Mouse (Mus musculus): ENCODE measurements around the gene Vwce. TPM values are rescaled to one million over a fixed set of nuclear protein-coding genes. Genes with fewer than 3 reads are reported as not detected.

Gene Vwce
- total RNA-seq (2021): 1 to 10 TPM in 1 of 2 experiments, under 1 TPM in 1; 0.81 to 1.2 TPM

DNA sequence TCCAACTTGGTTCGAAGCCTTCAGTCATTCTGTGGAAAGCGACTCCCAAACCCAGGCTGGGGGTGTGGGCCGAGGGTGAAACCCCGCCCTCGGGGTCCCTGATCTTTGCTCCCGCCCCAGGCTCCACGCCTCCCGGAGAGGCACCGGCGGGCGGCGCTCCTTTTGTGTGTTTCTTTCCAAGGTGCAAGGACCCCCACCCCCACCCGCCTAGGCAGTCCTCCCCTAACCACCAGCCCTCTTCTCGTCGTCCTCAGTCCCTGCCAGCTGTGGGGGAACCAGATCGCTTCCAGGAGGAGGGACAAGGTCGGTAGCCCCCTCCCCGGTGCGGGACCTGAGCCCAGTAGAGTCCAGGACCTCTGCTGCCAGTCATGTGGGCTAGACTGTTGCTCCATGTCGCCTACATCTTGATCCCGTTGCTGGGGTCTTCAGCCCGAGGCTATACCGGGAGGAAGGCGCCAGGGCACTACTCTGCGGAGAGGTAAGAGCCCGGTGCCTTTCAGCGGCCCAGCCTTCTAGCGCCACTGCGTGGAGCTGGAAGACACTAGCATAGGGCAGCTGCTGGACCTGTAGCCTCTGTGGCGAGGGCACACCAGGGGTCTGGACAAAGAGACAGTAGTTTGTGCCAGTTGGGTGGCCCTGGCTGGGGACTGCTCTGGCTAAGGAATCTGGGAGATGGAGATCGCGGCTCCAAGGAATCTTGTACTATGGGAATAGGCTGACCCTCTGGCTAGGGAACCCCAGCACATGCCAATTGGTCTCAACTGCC lies at the start of gene Vwce:
TSS of gene Vwce (plus strand) at position 108 of the 766 bp plus-strand sequence.
- intact Hi-C loops (cut with DNase I): no loop called here
- peak; percentile 16 to 61 for DNase-seq (ENCODE audit: extremely low spot score in 1 of 2, low spot score in 2 of 2)

DNA sequence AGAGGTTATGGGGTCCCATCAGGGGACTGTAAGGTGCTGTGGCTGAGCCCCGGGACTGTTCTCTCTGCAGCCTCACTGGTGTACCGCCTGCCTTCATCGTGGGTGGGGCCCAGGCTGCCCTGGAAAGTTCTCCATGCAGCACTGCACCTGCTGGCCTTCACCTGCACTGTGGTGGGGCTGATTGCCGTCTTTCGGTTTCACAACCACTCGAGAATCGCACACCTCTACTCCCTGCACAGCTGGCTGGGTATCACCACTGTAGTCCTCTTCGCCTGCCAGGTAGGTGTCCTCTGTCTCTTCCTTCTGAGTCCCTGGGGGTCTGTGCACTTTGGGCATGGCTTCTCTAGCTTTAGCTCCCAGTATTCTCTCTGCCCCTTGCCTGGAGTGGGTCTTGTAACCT lies 48.9 kb upstream of the Vwce start:
- no peak for DNase-seq (ENCODE audit: extremely low spot score in 1 of 2, low spot score in 2 of 2)
- intact Hi-C loops (cut with DNase I): no loop called here

DNA sequence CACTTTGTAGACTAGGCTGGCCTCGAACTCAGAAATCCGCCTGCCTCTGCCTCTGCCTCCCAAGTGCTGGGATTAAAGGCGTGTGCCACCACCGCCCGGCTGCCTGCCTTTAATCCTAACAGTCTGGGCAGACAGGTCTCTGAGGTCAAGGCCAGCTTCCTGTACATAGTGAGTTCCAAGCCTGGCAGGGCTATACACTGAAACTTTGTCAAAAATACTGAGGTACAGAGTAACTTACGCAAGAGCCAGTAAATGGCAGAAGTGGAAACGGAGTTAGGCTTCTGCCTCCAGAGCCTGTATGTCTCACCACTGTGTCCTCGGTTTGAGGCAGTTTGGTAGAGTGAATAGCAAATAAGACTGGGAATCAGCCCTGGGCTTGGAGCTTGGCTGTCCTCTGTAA lies 46.8 kb upstream of the Vwce start:
- intact Hi-C loops (cut with DNase I): no loop called here
- no peak for DNase-seq (ENCODE audit: extremely low spot score in 1 of 2, low spot score in 2 of 2)

DNA sequence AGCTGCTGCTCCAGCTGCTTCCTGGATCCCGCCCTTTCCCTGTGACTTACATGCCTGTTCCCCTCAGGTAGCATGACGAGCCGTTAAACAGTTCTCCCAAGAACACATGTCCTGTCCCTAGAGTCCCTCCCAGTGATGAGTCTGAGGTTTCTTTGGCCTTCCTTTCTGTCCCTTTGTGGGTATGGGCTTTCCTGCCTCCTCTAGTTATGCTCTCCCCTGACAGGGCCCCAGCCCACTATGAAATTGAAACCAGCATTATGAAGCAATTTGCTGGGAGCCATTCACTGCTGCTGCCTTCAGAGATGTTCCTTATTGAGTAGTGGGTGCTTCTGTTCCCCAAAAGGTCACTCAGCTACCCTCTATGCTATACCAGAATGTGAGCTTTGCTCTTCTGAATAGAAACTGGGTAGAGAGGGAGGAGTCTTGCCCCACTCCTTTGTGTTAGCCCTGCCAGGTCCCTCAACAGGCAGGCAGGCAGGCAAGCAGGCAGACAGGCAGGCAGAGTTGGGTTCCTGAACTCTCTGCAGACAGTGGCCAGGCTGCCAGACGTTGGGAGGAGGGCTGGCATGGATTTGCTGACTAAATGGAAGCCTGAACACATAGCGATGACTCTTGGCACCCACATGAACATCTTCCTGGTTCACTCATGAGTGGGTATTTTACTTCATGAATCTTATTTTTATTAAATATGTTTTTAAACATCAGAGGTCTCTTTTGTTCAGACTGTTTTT lies 44.7 kb upstream of the Vwce start:
- intact Hi-C loops (cut with DNase I): no loop called here
- no peak for DNase-seq (ENCODE audit: extremely low spot score in 1 of 2, low spot score in 2 of 2)

DNA sequence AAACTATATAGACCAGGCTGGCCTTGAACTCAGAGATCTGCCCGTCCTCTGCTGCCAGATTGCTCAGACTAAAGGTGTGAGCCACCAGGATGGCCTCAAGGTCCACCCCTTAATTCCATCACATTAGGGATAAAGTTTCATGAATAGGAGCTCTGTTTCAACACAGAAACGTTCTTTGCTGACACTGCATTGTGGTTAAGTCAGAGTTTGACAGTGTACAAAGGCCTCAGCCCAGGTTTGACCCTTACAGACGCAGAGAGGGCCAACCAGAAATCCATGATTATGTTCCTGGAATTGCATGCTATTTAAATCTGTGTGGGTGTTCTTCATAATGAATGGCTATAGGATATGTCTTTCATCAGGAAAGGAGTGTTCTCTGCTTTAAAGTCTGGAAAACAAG lies 43.7 kb upstream of the Vwce start:
- no peak for DNase-seq (ENCODE audit: extremely low spot score in 1 of 2, low spot score in 2 of 2)
- intact Hi-C loops (cut with DNase I): no loop called here

DNA sequence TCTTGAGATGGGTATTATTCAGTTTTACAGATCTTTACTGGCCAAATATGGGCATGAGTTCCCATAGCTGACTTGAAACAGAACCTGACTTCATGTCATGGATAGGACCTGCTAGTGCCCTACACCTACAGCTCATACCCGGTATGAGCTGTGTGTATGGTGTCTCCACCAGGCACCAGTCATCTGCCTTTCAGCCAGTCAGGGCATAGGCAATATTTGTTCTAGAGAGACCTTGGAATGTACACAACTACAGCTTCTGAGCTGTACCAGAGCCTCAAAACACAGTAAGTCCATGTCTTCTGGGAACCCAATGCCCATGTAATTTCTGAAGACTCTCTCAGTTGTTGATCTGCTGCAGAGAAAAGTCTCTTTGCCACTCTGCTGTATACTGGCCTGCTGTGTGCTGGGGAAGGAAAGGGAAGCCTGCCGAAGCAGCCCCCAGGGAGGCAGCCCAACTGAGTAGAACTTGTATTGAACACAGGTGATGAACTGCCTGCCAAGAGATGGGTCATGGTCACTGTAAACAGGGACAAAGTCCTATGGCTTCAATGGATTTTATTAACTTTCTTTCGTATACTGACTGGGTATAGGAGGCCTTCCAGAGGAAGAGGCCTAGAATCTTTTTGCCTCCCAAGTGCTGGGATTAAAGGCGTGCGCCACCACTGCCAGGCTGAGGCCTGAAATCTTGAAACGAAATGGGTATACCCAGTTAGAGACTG lies 42.2 kb upstream of the Vwce start:
- DNase-seq (ENCODE audit: extremely low spot score in 1 of 2, low spot score in 2 of 2): no peak
- intact Hi-C loops (cut with DNase I): no loop called here

DNA sequence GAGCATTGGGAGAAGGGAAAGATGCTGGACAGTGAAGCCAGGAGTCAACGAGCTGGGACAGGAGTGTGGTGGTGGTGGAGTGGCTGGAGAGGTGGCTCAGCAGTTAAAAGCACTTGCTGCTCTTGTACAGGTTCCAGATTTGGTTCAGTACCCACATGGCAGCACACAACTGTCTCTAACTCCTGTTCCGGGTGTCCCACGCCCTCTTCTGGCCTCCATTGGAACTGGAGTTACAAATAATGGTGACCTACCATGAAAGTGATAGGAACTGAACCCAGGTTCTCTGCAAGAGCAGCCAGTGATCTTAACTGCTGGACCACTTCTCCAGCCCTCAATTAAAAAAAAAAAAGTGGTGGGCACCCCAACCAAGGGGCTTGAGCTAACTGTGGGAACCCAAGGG lies 35.8 kb upstream of the Vwce start:
- no peak for DNase-seq (ENCODE audit: extremely low spot score in 1 of 2, low spot score in 2 of 2)
- intact Hi-C loops (cut with DNase I): no loop called here

DNA sequence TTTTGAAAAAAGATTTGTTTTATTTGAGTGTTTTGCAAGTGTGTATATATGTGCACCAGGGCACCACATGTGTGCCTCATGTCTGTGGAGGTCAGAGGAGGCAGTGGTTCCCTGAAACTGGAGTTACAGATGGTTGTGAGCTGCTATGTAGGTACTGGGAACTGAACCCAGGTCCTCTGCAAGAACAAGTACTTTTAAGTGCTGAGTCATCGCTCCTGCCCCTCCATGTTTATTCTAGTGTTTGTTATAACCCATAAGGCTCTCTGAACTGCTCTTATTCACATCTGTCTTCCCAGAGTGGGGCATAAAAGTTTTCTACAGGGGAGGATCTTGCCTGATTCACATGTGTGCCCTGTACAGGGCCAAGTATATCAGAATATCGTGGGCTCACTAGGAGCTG lies 34.4 kb upstream of the Vwce start:
- DNase-seq (ENCODE audit: extremely low spot score in 1 of 2, low spot score in 2 of 2): no peak
- intact Hi-C loops (cut with DNase I): no loop called here

DNA sequence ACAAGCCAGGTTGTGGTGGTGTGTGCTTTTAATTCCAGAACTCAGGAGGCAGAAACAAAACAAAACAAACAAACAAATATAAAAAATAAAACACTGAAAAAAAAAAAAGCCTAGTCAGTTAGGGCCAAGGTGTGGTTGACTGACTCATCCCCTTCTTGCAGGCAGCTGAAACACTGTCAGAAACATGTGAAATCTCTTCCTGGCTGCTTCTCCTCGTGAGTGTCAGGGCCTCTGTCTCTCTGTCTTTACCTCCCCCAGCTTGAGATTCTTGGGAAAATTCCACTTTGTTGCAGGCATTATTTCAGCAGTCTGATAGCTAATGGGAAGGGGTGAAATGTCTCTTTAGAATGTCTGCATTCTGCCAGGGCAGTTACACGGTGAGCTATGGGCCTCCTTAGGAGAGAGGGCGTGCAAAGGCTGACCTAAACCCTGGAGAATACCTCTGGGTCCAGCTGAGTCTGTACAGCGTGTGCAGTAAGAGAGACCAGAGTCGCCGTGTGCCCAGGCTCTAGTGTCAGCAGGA lies 31.7 kb upstream of the Vwce start:
- intact Hi-C loops (cut with DNase I): no loop called here
- no peak for DNase-seq (ENCODE audit: extremely low spot score in 1 of 2, low spot score in 2 of 2)

DNA sequence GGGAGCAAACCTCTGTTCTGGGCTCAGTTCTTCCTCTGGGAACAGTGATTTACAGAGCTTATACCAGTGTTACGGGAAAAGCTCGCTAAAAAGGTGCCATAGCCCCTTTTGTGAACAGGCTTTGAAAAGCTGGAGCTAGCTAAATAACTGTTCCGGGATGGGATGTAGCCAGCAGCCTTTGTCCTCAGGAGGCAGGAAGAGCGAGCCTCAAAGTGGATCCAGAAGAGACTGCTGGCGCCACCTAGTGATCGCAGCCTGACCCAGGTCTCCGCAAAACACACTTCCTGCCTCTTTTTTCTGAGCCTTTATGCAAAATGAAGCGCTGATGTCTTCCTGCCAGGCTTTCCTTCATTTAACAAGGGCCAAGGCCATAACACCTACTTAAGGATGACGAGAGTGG lies 31.2 kb upstream of the Vwce start:
- peak; percentile 85 to 93 for DNase-seq (ENCODE audit: extremely low spot score in 1 of 2, low spot score in 2 of 2)
- intact Hi-C loops (cut with DNase I): no loop called here

DNA sequence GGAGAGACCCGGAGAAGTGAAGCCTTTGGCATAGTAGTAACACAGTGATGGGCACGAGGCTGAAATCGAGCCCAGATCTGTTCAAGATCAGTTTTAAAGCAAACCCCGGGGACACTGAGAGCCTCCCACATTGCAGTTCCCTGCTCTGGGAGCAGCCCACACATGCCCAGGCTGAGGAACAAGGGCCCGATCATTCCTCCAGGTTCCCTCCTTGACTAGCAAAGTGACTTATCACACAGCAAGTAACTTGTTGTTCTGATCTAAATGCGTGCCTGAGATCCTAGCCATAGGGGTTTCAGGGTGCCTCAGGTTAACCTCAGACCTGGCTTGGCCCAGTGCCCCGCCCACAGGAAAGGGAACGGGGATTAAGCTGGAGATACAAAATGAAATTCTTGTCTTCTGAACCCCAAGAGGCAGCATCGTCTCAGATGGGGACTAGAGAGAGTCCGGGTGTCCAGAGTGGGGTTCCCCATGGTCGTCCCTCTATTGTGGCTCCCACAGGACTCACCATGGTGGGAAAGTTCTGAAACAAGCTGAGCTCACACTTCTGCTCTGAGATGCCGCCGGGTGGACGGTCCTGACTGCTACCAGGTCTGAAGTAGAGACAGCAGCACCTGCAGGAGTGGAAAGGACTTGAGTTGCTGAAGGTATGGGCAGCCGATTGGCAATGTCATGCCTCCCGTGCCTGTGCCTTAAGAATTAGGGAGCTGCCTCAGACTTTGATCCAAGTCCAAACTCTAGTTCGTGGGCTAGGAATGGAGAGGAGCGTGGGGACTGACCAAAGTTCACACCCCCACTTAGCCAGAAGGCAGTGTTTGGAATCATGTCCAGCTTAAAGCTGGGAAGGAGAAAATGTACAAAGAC lies 30.1 kb upstream of the Vwce start:
- intact Hi-C loops (cut with DNase I): no loop called here
- peak in 1 of 2 experiments; percentile 33 for DNase-seq (ENCODE audit: extremely low spot score in 1 of 2, low spot score in 2 of 2)

DNA sequence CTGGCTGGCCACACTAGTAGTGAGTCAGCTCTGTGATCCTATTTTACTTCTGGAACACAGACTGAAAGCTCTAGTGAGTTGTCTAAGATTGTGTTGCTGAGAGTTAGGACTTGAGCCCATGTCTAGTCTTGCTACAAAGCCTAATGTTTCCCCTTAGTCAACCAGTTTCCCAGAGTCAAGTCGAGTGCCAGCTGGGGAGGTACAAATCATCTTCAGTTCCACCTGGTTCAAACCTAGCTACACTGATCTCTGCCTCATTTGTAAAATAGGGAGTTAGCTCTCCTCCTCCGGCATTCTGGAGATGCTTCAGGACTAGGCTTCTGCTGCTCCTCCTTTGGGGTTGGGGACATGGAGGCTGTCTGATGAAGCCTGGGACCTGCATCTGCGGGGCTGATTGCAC lies 29.5 kb upstream of the Vwce start:
- DNase-seq (ENCODE audit: extremely low spot score in 1 of 2, low spot score in 2 of 2): no peak
- intact Hi-C loops (cut with DNase I): no loop called here

DNA sequence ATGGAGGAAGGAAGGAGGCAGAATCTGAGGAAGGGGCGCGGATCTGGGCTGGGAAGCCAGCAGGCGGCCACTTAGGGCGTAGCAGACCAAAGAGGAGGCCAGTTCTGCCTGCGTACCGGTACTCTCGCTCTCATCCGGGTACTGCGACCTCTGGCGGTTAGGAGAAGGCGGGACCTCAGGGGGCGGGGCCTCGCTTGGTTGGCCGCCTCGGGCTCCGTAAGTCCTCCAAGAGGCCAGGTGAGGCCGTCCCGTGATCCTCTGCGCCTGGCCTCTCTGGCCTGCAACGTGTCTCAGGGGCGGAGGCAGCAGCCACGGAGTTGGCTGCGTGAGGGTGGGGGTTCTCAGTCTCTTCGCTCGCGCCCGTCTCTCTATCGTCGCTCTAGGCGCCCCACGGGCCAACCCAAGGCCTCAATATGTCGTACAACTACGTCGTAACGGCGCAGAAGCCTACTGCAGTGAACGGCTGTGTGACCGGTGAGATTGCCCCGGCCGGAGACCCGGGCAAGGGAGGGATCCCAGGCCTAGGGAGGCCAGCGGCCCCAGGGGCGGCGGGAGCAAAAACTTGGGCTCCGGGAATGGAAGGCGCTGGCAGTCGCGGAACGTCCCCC lies 28.6 kb upstream of the Vwce start, which contains the start of the genes Ddb1 and Tkfc:
TSS of gene Ddb1 (plus strand) at position 35 of the 608 bp plus-strand sequence.
TSS of gene Tkfc (minus strand) at position 362 of the 608 bp plus-strand sequence.
- intact Hi-C loops (cut with DNase I): loop anchor here (5.0 kb wide), 1 partner anchor 48 kb away; the partner anchor contains the start of gene Tmem216
- DNase-seq (ENCODE audit: extremely low spot score in 1 of 2, low spot score in 2 of 2): peak; percentile 98 to 99

DNA sequence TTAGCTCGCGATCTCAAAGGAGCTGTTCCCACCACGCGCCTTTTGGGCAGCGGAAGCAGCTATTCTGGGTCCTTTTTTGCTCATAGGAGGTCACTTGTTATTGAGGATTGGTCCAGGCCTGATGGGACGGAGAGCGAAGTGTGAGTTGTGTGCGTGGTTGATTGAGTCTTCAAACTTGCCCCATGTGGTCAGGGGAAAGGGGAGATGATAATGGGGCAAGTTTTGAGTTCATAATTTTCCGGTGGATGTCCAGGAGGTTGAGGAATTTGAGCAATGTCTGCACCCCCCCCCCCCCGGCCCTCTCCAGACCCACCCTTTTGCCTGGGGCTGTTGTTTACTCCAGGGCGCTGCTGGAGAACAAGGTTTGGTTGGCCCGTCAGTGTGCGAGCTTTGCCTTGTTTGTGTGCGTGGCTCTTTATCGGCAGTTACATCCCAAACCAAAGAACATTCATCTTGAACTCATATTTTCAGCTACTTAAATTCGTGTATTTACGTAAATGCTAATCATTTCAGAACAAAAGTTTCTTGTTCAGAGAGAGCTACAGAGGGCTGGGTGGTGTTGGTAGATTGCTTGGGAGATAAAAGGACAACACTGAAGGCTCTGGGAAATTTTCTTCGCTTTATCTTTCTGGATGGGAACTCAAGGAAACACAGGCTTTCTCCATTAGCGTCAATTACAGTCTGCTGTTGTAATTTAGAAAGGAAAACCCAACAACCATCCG lies 28.0 kb upstream of the Vwce start:
- DNase-seq (ENCODE audit: extremely low spot score in 1 of 2, low spot score in 2 of 2): no peak
- intact Hi-C loops (cut with DNase I): loop anchor here (5.0 kb wide), 1 partner anchor 49 kb away; the partner anchor contains the start of gene Tmem216

DNA sequence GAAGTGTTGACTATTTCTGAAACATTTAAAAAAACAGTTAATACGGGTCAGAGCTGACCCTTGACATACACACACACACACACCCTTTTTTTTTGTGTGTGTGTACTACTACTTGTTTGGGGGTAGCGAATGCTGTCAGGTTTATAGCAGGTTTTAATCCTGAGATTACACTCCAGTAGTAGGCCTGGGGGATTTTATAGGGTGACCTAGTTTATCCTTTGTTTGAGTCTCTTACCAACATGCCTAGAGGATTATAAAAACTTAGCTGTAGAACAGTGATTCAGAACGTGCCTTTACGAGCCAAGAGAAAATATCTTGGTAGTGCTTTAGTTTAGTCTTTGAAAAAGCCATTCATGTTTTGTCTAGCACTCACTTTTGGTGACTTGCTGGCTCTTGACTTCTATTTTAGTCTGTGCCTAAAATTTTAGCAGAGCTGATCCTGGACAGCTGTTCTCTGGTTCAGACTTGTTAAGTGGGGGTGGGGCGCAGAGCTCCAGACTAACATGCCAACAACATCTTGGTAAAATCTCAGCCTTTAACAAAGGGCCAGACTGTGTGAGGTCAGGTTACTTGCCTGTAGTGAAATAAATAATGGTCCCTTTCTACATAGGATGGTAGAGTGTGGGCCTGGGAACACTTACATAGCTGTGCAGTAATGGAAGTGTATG lies 25.3 kb upstream of the Vwce start:
- no peak for DNase-seq (ENCODE audit: extremely low spot score in 1 of 2, low spot score in 2 of 2)
- intact Hi-C loops (cut with DNase I): loop anchor here (2.0 to 5.0 kb wide), 2 partner anchors 51 to 66 kb away; partner anchors contain the start of gene Tmem216

DNA sequence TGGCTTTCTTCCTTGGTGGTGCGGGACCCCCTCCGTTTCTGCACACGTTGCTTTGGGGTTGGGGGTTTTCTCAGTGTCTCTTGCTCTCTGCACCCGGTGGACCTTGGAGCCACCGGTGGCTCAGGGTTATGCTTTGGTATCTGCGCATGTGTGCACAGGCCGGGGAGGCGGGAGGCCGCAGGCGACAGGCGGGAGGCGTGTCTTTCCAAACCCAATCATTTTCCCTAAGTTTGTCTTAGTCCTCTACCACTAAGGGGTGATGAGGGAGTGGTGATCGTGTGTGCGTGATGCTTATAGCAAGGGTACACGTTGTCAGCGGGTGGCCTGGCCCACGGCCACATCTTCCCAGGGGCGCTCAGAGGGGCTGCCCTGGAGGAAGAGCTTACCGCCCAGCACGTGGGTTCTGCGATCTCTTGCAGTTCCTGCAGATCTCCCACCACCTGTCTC lies 882 bp downstream of the Vwce start:
- intact Hi-C loops (cut with DNase I): no loop called here
- DNase-seq (ENCODE audit: extremely low spot score in 1 of 2, low spot score in 2 of 2): peak; percentile 46 to 73

DNA sequence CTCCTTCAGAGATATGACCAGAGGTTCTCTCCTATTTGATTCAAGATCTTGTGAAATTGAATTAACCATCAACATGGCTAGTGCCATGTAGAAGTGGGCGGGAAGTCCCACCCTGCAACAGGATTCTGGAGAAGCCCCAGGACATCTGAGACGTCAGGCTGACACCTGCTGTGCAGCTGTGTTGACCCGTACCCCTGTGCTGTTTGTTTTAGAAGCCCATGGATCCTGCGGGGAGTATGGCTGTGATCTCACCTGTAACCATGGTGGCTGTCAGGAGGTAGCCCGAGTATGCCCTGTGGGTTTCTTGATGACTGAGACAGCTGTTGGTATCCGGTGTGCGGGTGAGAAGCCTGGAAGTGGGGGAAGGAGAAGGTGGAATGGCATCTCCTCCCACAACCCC lies 3.8 kb downstream of the Vwce start:
- intact Hi-C loops (cut with DNase I): no loop called here
- no peak for DNase-seq (ENCODE audit: extremely low spot score in 1 of 2, low spot score in 2 of 2)

Data from left cerebral cortex, postnatal 10 days (tissue).